8 mouse cellular contexts compared by ENCODE assay signal in the genomic region with DNA sequence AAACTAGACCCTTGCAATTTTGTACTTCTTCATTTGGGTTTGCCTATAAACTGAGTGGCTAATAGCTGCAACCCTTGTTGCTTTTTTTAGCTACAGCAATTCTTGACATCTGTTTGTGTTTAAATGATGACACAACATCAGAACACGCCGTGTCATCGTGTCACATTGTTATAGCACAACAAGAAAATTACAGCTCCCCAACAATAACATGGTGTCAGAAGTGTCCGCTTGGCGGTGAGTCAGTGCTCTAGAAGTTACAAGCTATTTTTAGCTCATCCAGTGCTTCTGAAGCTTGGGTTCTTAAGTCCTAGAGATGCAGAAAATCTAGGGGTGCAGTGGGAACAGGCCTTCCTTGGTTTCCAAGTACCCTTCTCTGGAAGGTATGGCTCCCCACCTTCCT. TPM values are rescaled to one million over a fixed set of nuclear protein-coding genes. Genes with fewer than 3 reads are reported as not detected.
DNase-seq lines count a peak whose midpoint lies in the region; ATAC-seq lines count a peak whose summit lies in the region.

No protein-coding gene starts in this region.

- peaks cover 5% of the 10 kb centered on the region for H3K36me3 ChIP-seq in forebrain, embryonic 10.5 days (replicated peaks)
- H3K36me3 ChIP-seq in intestine, embryonic 16.5 days (ENCODE audit: control insufficient read depth, insufficient read depth, low read length) = no peaks in the 10 kb centered on the region
- H3K36me3 ChIP-seq in midbrain, embryonic 14.5 days (ENCODE audit: control insufficient read depth, insufficient read depth, low read length) = peaks cover 6% of the 10 kb centered on the region; the same call in 1 of the 2 replicates

- H3K4me3 ChIP-seq in forebrain, embryonic 10.5 days = peak overlapping the region; percentile 92
- H3K4me3 ChIP-seq in intestine, embryonic 16.5 days (ENCODE audit: low read length) = peak overlapping the region; percentile 81
- H3K4me3 ChIP-seq in midbrain, embryonic 14.5 days (replicated peaks; ENCODE audit: low read depth, low read length) = peak overlapping the region; percentile 85

- peaks cover 22% of the 10 kb centered on the region for H3K4me1 ChIP-seq in forebrain, embryonic 10.5 days
- peaks cover 9% of the 10 kb centered on the region for H3K4me1 ChIP-seq in intestine, embryonic 16.5 days (ENCODE audit: control insufficient read depth, insufficient read depth, low read length)
- peaks cover 17% of the 10 kb centered on the region for H3K4me1 ChIP-seq in midbrain, embryonic 14.5 days (ENCODE audit: control insufficient read depth, insufficient read depth, low read length)

- DNase-seq in gastrocnemius, adult 18-20 months (ENCODE audit: low spot score) = peak; percentile 25
- no peak for DNase-seq in gastrocnemius, postnatal 36 days
- peak; percentile 35 for DNase-seq in CD4-positive helper T cell, adult 2 months (ENCODE audit: low read depth, low spot score)
- DNase-seq in forebrain, embryonic 10.5 days (ENCODE audit: extremely low spot score, low spot score) = no peak
- DNase-seq in midbrain, embryonic 14.5 days = peak; percentile 15
- DNase-seq in urinary bladder, postnatal 25 days (ENCODE audit: low spot score) = no peak
- DNase-seq in spleen, postnatal 4 days (ENCODE audit: low spot score in 2 of 2) = no peak

- no peaks in the 10 kb centered on the region for H3K27me3 ChIP-seq in forebrain, embryonic 10.5 days (ENCODE audit: poor library complexity, severe bottlenecking)
- no peaks in the 10 kb centered on the region for H3K27me3 ChIP-seq in intestine, embryonic 16.5 days (replicated peaks; ENCODE audit: control insufficient read depth, insufficient read depth, low read length)
- no peaks in the 10 kb centered on the region for H3K27me3 ChIP-seq in midbrain, embryonic 14.5 days (ENCODE audit: control insufficient read depth, insufficient read depth, low read length)

- no peaks in the 10 kb centered on the region; the same call in 1 of the 2 replicates for H3K9me3 ChIP-seq in forebrain, embryonic 10.5 days
- no peaks in the 10 kb centered on the region for H3K9me3 ChIP-seq in intestine, embryonic 16.5 days (ENCODE audit: control insufficient read depth, low read length)
- H3K9me3 ChIP-seq in midbrain, embryonic 14.5 days (ENCODE audit: control insufficient read depth, low read length) = no peaks in the 10 kb centered on the region

- H3K4me2 ChIP-seq in intestine, embryonic 16.5 days (ENCODE audit: low read depth, low read length) = peak overlapping the region; percentile 58
- peak overlapping the region; percentile 84 for H3K4me2 ChIP-seq in midbrain, embryonic 14.5 days (ENCODE audit: low read length)

- H3K27ac ChIP-seq in forebrain, embryonic 10.5 days = peak overlapping the region; percentile 93
- 0 out of 2 replicates have a peak overlapping the region, but pooled peaks have one; percentile 93 for H3K27ac ChIP-seq in intestine, embryonic 16.5 days (ENCODE audit: low read length)
- peak overlapping the region; percentile 95 for H3K27ac ChIP-seq in midbrain, embryonic 14.5 days (replicated peaks; ENCODE audit: low read depth, low read length)

- ATAC-seq in intestine, embryonic 16.5 days = no peak
- no peak for ATAC-seq in midbrain, embryonic 14.5 days (ENCODE audit: low FRiP score, low TSS enrichment)

- 59% methylated on average over 5 of the region's 5 CpGs for WGBS in forebrain, embryonic 10.5 days
- 41% methylated on average over 5 of the region's 5 CpGs for WGBS in intestine, embryonic 16.5 days
- WGBS in midbrain, embryonic 14.5 days = 57% methylated on average over 5 of the region's 5 CpGs

- intact Hi-C loops in gastrocnemius, postnatal 36 days (cut with DNase I) = loop anchor here (2.0 to 5.0 kb wide), 3 partner anchors 23 to 50 kb away; no protein-coding TSS in a partner anchor

- H3K9ac ChIP-seq in intestine, embryonic 16.5 days (ENCODE audit: low read depth, low read length) = peak overlapping the region; percentile 9; the same call in 1 of the 2 replicates
- peak overlapping the region; percentile 20; the same call in 1 of the 2 replicates for H3K9ac ChIP-seq in midbrain, embryonic 14.5 days (replicated peaks; ENCODE audit: low read length)

RNA-seq across cellular contexts. Expression of a gene that starts 0.6 kb away (rescaled TPM):
- total RNA-seq in gastrocnemius, adult 18-20 months (2021) = 10 to 100 TPM; 24.5 to 30.3 TPM
- 10 to 100 TPM; 20.3 to 30.3 TPM for total RNA-seq in gastrocnemius, postnatal 36 days (2021)
- polyA plus RNA-seq in forebrain, embryonic 10.5 days (2016; fragmentation: Nextera tagmentation; extraction: Ambion mirVana) = 8.0 and 10.3 TPM in 2 replicates
- 7.6 and 8.6 TPM in 2 replicates for polyA plus RNA-seq in intestine, embryonic 16.5 days (2015; fragmentation: Nextera tagmentation; extraction: Ambion mirVana)
- 26.0 and 35.9 TPM in 2 replicates for polyA plus RNA-seq in midbrain, embryonic 14.5 days (2014; fragmentation: Nextera tagmentation; extraction: Ambion mirVana)

Comparison
In these comparisons a context has a peak if more than half of its experiments do, and no peak if none do; other contexts are left out.
1. DNase-seq: peak in gastrocnemius, adult 18-20 months (single experiment), CD4-positive helper T cell, adult 2 months (single experiment) and midbrain, embryonic 14.5 days (single experiment); none in gastrocnemius, postnatal 36 days (0 of 2), forebrain, embryonic 10.5 days (single experiment), urinary bladder, postnatal 25 days (single experiment) and spleen, postnatal 4 days (0 of 2).
2. Peak in every context shown above with its lines, with median percentiles within 50 percentile points of each other: H3K27ac ChIP-seq and H3K4me3 ChIP-seq.